Mouse (Mus musculus) effector memory CD4-positive, alpha-beta T cell, adult 7 months (primary cell): ENCODE data around the gene 4930469K13Rik. TPM values are rescaled to one million over a fixed set of nuclear protein-coding genes. Genes with fewer than 3 reads are reported as not detected.

Experiments used
- polyA plus RNA-seq: library from polyadenylated mRNA; unstranded; fragments of 100-300 nt; shearing (Covaris generic); gene quantifications from one replicate; pipeline ENCODE4 v1.2.1, GENCODE M21; 2017

4930469K13Rik gene
- polyA plus RNA-seq: 2.8 TPM

GRCm38 (mm10) chr11:34098422-34098821 is at the start of gene 4930469K13Rik:
Gene 4930469K13Rik (minus strand): TSS chr11:34098554.

GRCm38 (mm10) chr11:34046767-34047541 is 51.4 kb downstream of the 4930469K13Rik start, which contains the start of gene Lcp2:
Gene Lcp2 (plus strand): TSS chr11:34046920.

DNA sequence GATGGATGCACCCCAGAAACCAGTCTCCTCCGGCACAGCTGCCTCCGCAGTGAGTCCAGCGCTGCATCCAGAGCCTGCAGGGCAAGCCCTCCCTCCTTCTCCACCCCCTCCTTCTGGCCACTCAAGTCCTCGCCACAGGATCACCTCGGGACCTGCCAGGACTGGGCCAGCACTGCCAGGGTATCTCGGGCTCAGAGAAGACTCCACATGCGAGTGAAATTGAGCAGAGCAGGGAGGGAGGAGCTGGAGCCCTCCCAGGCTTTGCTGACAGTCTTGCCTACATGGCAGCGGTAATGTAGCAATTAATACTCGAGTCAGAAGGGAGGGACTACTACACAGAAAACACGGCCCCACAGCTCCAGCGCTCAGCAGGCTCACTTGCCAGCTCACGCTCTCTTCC is 105.4 kb downstream of the 4930469K13Rik start, which contains the start of gene Kcnip1:
Gene Kcnip1, minus strand, starts transcription at position 215 of the 400 bp plus-strand sequence.

GRCm38 (mm10) chr11:33962688-33963407 is 135.5 kb downstream of the 4930469K13Rik start, which contains the start of gene Kcnmb1:
Gene Kcnmb1 (plus strand): TSS chr11:33963013.

Other genes with a start within 250 kb of the 4930469K13Rik start
- gene Kcnmb1, start 135.5 kb downstream of the 4930469K13Rik start, polyA plus RNA-seq: 0.77 TPM
- gene Kcnip1, start 105.4 kb downstream of the 4930469K13Rik start, polyA plus RNA-seq: not detected
- gene Lcp2, start 51.6 kb downstream of the 4930469K13Rik start, polyA plus RNA-seq: 391 TPM
- not detected for gene Foxi1, start 109.5 kb upstream of the 4930469K13Rik start, polyA plus RNA-seq
- gene Fam196b, start 216.3 kb upstream of the 4930469K13Rik start, polyA plus RNA-seq: 4.6 TPM